In the genomic region with DNA sequence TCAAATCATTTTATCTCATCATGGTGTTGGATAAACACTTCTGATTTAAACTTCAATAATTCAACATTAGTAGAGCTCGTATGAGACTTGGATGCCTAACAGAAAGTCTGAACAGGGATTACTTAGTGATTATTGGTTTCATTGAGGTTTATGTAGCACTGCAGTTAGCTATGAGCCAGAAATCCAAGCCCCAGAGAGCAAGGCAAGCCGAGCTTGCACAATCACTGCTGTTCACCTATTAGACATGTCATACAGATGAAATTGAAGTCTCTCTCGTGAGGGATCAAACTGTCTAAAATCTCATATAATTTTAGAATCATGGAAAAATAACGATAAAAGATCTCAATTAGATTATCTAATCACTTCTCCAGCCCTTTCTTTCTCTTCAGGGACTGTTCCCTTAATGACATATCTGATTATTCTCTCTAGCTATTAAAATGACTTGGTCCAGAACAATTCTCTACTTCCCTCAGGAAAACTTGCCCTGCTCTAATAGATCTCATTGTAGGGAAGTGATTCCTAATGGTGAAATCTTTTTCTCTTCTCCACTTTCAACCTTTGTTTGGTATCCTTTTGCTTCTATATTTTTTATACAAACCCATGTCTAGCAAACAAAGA, we compare ENCODE assay signal across 16 mouse cellular contexts.
"Had no signal": no experiment of that assay in that cellular context is flagged by ENCODE, and none has a peak within 500 bp of the region (broad histone marks: within the 10 kb centered on the region; RNA-seq: fewer than 3 reads in every experiment).

No protein-coding gene starts in this region.

- H3K4me2 ChIP-seq: kidney, embryonic 15.5 days; limb, embryonic 15.5 days; liver, embryonic 12.5 days; lung, embryonic 14.5 days; midbrain, embryonic 12.5 days; neural tube, embryonic 12.5 days had no signal

- H3K4me1 ChIP-seq: kidney, embryonic 15.5 days; limb, embryonic 15.5 days; liver, embryonic 12.5 days; midbrain, embryonic 12.5 days; neural tube, embryonic 12.5 days had no signal

- H3K27me3 ChIP-seq: kidney, embryonic 15.5 days; limb, embryonic 15.5 days; liver, embryonic 12.5 days; midbrain, embryonic 12.5 days; neural tube, embryonic 12.5 days had no signal

- DNase-seq: kidney, adult 2 months; kidney, postnatal 14 days; layer of hippocampus, postnatal 36 days; lung, embryonic 14.5 days; lung, postnatal 10 days; lung, postnatal 4 days; right cerebral cortex, adult 18-20 months; right cerebral cortex, postnatal 25 days; thymus, postnatal 4 days had no signal

- H3K4me3 ChIP-seq: kidney, embryonic 15.5 days; limb, embryonic 15.5 days; liver, embryonic 12.5 days; midbrain, embryonic 12.5 days; myocyte; neural tube, embryonic 12.5 days had no signal

- H3K36me3 ChIP-seq: kidney, embryonic 15.5 days; limb, embryonic 15.5 days; liver, embryonic 12.5 days; midbrain, embryonic 12.5 days; neural tube, embryonic 12.5 days had no signal

- H3K9ac ChIP-seq: kidney, embryonic 15.5 days; limb, embryonic 15.5 days; liver, embryonic 12.5 days; lung, embryonic 14.5 days; midbrain, embryonic 12.5 days; neural tube, embryonic 12.5 days had no signal

- H3K27ac ChIP-seq: kidney, embryonic 15.5 days; limb, embryonic 15.5 days; liver, embryonic 12.5 days; midbrain, embryonic 12.5 days; neural tube, embryonic 12.5 days; stomach, postnatal 0 days had no signal

- ATAC-seq: liver, embryonic 12.5 days had no signal

- H3K9me3 ChIP-seq: kidney, embryonic 15.5 days; limb, embryonic 15.5 days; liver, embryonic 12.5 days; midbrain, embryonic 12.5 days; neural tube, embryonic 12.5 days had no signal
